Mouse (Mus musculus) liver, postnatal 0 days (tissue): ENCODE measurements at regions not wholly inside any gene's neighbourhood (a gene's known extent, or its start where the extent isn't known, plus 50 kb on each side); places are given as distances from the start of the nearest gene placed in this dataset.

Experiments used
- ATAC-seq: fragments of 200-750 bp; cut with Nextera tagmentation; 2 replicates; pipeline ENCODE4 v1.8.0; 2017; ENCODE audit warnings: mild to moderate bottlenecking, moderate library complexity
- DNase-seq: peaks from one replicate; pipeline ENCODE4 v3.0.0-alpha.2; 2016
- H3K27ac ChIP-seq: fragments of 300-500 bp; sonication (generic); 2 replicates; pipeline ENCODE4 v1.5.1; 2014; ENCODE audit warnings: antibody characterized with exemption, moderate library complexity, mild to moderate bottlenecking, low read depth
- H3K27me3 ChIP-seq: fragments of 300-500 bp; sonication (generic); 2 replicates; pipeline ENCODE4 v1.6.1; 2014; ENCODE audit warnings: low read length, control low read depth, mixed read lengths; ENCODE audit not compliant: insufficient read depth
- H3K36me3 ChIP-seq: fragments of 300-500 bp; sonication (generic); replicated peaks from 2 replicates; pipeline ENCODE4 v1.6.1; 2014; ENCODE audit warnings: mild to moderate bottlenecking, control low read depth, low read length, moderate library complexity, mixed read lengths; ENCODE audit not compliant: insufficient read depth
- H3K4me1 ChIP-seq: fragments of 300-500 bp; sonication (generic); 2 replicates; pipeline ENCODE4 v1.6.1; 2014; ENCODE audit warnings: antibody characterized with exemption, mild to moderate bottlenecking, control low read depth; ENCODE audit not compliant: insufficient read depth
- H3K4me2 ChIP-seq: fragments of 300-500 bp; sonication (generic); 2 replicates; pipeline ENCODE4 v1.6.1; 2014; ENCODE audit warnings: low read depth, mild to moderate bottlenecking, low read length, moderate library complexity, mixed read lengths
- H3K4me3 ChIP-seq: fragments of 300-500 bp; sonication (generic); 2 replicates; pipeline ENCODE4 v1.5.1; 2014; ENCODE audit warnings: low read depth, low read length
- H3K9ac ChIP-seq: fragments of 300-500 bp; sonication (generic); replicated peaks from 2 replicates; pipeline ENCODE4 v1.6.1; 2014; ENCODE audit warnings: mild to moderate bottlenecking, moderate library complexity
- H3K9me3 ChIP-seq: fragments of 300-500 bp; sonication (generic); 2 replicates; pipeline ENCODE4 v1.6.1; 2016; ENCODE audit warnings: mild to moderate bottlenecking, control low read depth, low read length, mixed read lengths
- CTCF ChIP-seq: sonication (generic); IDR thresholded peaks from 2 replicates; pipeline ENCODE4 v1.5.1; 2016; ENCODE audit warnings: antibody characterized with exemption, low read depth
- EP300 ChIP-seq: IDR thresholded peaks from 2 replicates; pipeline ENCODE4 v1.6.1; 2016; ENCODE audit warnings: antibody characterized with exemption, low read depth, mild to moderate bottlenecking
- WGBS: fragments of 180-500 bp; shearing (Covaris S2); extraction: QIAGEN DNeasy Blood & Tissue Kit; methylation state at CpG from one replicate; pipeline ENCODE4 v1.1.7; 2014; ENCODE audit not compliant: insufficient replicate concordance; 5-methylcytosine and 5-hydroxymethylcytosine counted together

- 44% methylated on average over 1 of the region's 1 CpGs for WGBS
- Histone ChIP-seq H3K4me1 (peaks cover 8% of the 10 kb centered on the region), H3K9me3 (no peaks in the 10 kb centered on the region), H3K36me3 (no peaks in the 10 kb centered on the region), H3K9ac (no peak overlapping the region), H3K4me3 (no peak overlapping the region), H3K27me3 (no peaks in the 10 kb centered on the region), H3K27ac (no peak overlapping the region), H3K4me2 (no peak overlapping the region)
- DNase-seq (peak; percentile 17), ATAC-seq (peak; percentile 48; the same call in 1 of the 2 replicates)
- TF ChIP-seq EP300 (no peak), CTCF (no peak)
Measured at GRCm38 (mm10) chr4:81097597-81097996, 187.2 kb downstream of the Lurap1l start.

- Histone ChIP-seq H3K9ac (no peak overlapping the region), H3K36me3 (no peaks in the 10 kb centered on the region), H3K27me3 (no peaks in the 10 kb centered on the region), H3K9me3 (no peaks in the 10 kb centered on the region), H3K4me1 (peaks cover 8% of the 10 kb centered on the region), H3K27ac (no peak overlapping the region), H3K4me3 (no peak overlapping the region), H3K4me2 (no peak overlapping the region)
- WGBS = 78% methylated on average over 2 of the region's 2 CpGs
- TF ChIP-seq EP300 (no peak), CTCF (no peak)
- ATAC-seq = no peak
- DNase-seq = no peak
Measured at GRCm38 (mm10) chr4:81101049-81101448, 190.6 kb downstream of the Lurap1l start.

- WGBS = 36% methylated on average over 3 of the region's 3 CpGs
- no peak for ATAC-seq
- no peak for DNase-seq
- Histone ChIP-seq H3K4me2 (no peak overlapping the region), H3K27ac (no peak overlapping the region), H3K9ac (no peak overlapping the region), H3K4me3 (no peak overlapping the region), H3K27me3 (no peaks in the 10 kb centered on the region), H3K4me1 (no peaks in the 10 kb centered on the region), H3K9me3 (no peaks in the 10 kb centered on the region), H3K36me3 (no peaks in the 10 kb centered on the region)
- TF ChIP-seq EP300 (no peak), CTCF (peak; percentile 30; the same call in 1 of the 2 replicates)
Measured at GRCm38 (mm10) chr4:81111307-81111706, 200.9 kb downstream of the Lurap1l start.

- H3K27ac ChIP-seq = no peak overlapping the region
- H3K4me3 ChIP-seq = no peak overlapping the region
- H3K36me3 ChIP-seq = no peaks in the 10 kb centered on the region
- no peak for DNase-seq
- TF ChIP-seq EP300 = no peak
- TF ChIP-seq CTCF = no peak
- no peaks in the 10 kb centered on the region for H3K27me3 ChIP-seq
- H3K4me1 ChIP-seq = no peaks in the 10 kb centered on the region
- no peak overlapping the region for H3K4me2 ChIP-seq
- H3K9me3 ChIP-seq = no peaks in the 10 kb centered on the region
- ATAC-seq = no peak
- 77% methylated on average over 7 of the region's 7 CpGs for WGBS
- no peak overlapping the region for H3K9ac ChIP-seq
Measured at GRCm38 (mm10) chr4:81116411-81116810, 206.0 kb downstream of the Lurap1l start.

- WGBS = 61% methylated on average over 3 of the region's 3 CpGs
- Histone ChIP-seq H3K9me3 (no peaks in the 10 kb centered on the region), H3K36me3 (no peaks in the 10 kb centered on the region), H3K4me1 (no peaks in the 10 kb centered on the region), H3K27ac (no peak overlapping the region), H3K4me3 (no peak overlapping the region), H3K27me3 (no peaks in the 10 kb centered on the region), H3K9ac (no peak overlapping the region), H3K4me2 (no peak overlapping the region)
- no peak for TF ChIP-seq CTCF
- no peak for TF ChIP-seq EP300
- ATAC-seq (no peak), DNase-seq (no peak)
Measured at GRCm38 (mm10) chr4:81124155-81124554, 213.7 kb downstream of the Lurap1l start.

- no peak overlapping the region for H3K27ac ChIP-seq
- 30% methylated on average over 2 of the region's 2 CpGs for WGBS
- H3K9me3 ChIP-seq = no peaks in the 10 kb centered on the region
- no peak overlapping the region for H3K4me2 ChIP-seq
- H3K4me1 ChIP-seq = no peaks in the 10 kb centered on the region
- H3K4me3 ChIP-seq = no peak overlapping the region
- H3K36me3 ChIP-seq = no peaks in the 10 kb centered on the region
- H3K9ac ChIP-seq = no peak overlapping the region
- H3K27me3 ChIP-seq = no peaks in the 10 kb centered on the region
- TF ChIP-seq EP300 (no peak), CTCF (no peak)
- DNase-seq (no peak), ATAC-seq (no peak)
Measured at GRCm38 (mm10) chr4:81129874-81130273, 219.4 kb downstream of the Lurap1l start.

- no peak for TF ChIP-seq EP300
- no peak for TF ChIP-seq CTCF
- Histone ChIP-seq H3K9me3 (no peaks in the 10 kb centered on the region), H3K4me3 (no peak overlapping the region), H3K4me2 (no peak overlapping the region), H3K27ac (no peak overlapping the region), H3K36me3 (no peaks in the 10 kb centered on the region), H3K27me3 (no peaks in the 10 kb centered on the region), H3K9ac (no peak overlapping the region), H3K4me1 (no peaks in the 10 kb centered on the region)
- DNase-seq = no peak
- no peak for ATAC-seq
- WGBS = 69% methylated on average over 2 of the region's 2 CpGs
Measured at GRCm38 (mm10) chr4:81173111-81173510, 262.7 kb downstream of the Lurap1l start.
